Mouse (Mus musculus) liver, postnatal 0 days (tissue): Measurements from ENCODE around the gene Ephx1. TPM values are rescaled to one million over a fixed set of nuclear protein-coding genes. Genes with fewer than 3 reads are reported as not detected.
"Not testable (repeated sequence)": the region's sequence is repeated elsewhere in the genome, so short reads cannot be mapped to it uniquely, and the experiment has no call there.

Experiments used
- ATAC-seq: fragments of 200-750 bp; cut with Nextera tagmentation; 2 replicates; pipeline ENCODE4 v1.8.0; 2017; ENCODE audit warnings: mild to moderate bottlenecking, moderate library complexity
- DNase-seq: peaks from one replicate; pipeline ENCODE4 v3.0.0-alpha.2; 2016
- H3K27ac ChIP-seq: fragments of 300-500 bp; sonication (generic); 2 replicates; pipeline ENCODE4 v1.5.1; 2014; ENCODE audit warnings: antibody characterized with exemption, moderate library complexity, mild to moderate bottlenecking, low read depth
- H3K27me3 ChIP-seq: fragments of 300-500 bp; sonication (generic); 2 replicates; pipeline ENCODE4 v1.6.1; 2014; ENCODE audit warnings: low read length, control low read depth, mixed read lengths; ENCODE audit not compliant: insufficient read depth
- H3K36me3 ChIP-seq: fragments of 300-500 bp; sonication (generic); replicated peaks from 2 replicates; pipeline ENCODE4 v1.6.1; 2014; ENCODE audit warnings: mild to moderate bottlenecking, control low read depth, low read length, moderate library complexity, mixed read lengths; ENCODE audit not compliant: insufficient read depth
- H3K4me1 ChIP-seq: fragments of 300-500 bp; sonication (generic); 2 replicates; pipeline ENCODE4 v1.6.1; 2014; ENCODE audit warnings: antibody characterized with exemption, mild to moderate bottlenecking, control low read depth; ENCODE audit not compliant: insufficient read depth
- H3K4me2 ChIP-seq: fragments of 300-500 bp; sonication (generic); 2 replicates; pipeline ENCODE4 v1.6.1; 2014; ENCODE audit warnings: low read depth, mild to moderate bottlenecking, low read length, moderate library complexity, mixed read lengths
- H3K4me3 ChIP-seq: fragments of 300-500 bp; sonication (generic); 2 replicates; pipeline ENCODE4 v1.5.1; 2014; ENCODE audit warnings: low read depth, low read length
- H3K9ac ChIP-seq: fragments of 300-500 bp; sonication (generic); replicated peaks from 2 replicates; pipeline ENCODE4 v1.6.1; 2014; ENCODE audit warnings: mild to moderate bottlenecking, moderate library complexity
- H3K9me3 ChIP-seq: fragments of 300-500 bp; sonication (generic); 2 replicates; pipeline ENCODE4 v1.6.1; 2016; ENCODE audit warnings: mild to moderate bottlenecking, control low read depth, low read length, mixed read lengths
- CTCF ChIP-seq: sonication (generic); IDR thresholded peaks from 2 replicates; pipeline ENCODE4 v1.5.1; 2016; ENCODE audit warnings: antibody characterized with exemption, low read depth
- EP300 ChIP-seq: IDR thresholded peaks from 2 replicates; pipeline ENCODE4 v1.6.1; 2016; ENCODE audit warnings: antibody characterized with exemption, low read depth, mild to moderate bottlenecking
- WGBS: fragments of 180-500 bp; shearing (Covaris S2); extraction: QIAGEN DNeasy Blood & Tissue Kit; methylation state at CpG from one replicate; pipeline ENCODE4 v1.1.7; 2014; ENCODE audit not compliant: insufficient replicate concordance; 5-methylcytosine and 5-hydroxymethylcytosine counted together
- polyA plus RNA-seq: library from polyadenylated mRNA; unstranded; fragments of >200 nt; fragmentation: Nextera tagmentation; extraction: Ambion mirVana; gene quantifications from 2 replicates; pipeline ENCODE4 v1.2.1, GENCODE M21; 2015

Ephx1 gene
- polyA plus RNA-seq, 1 experiment from 2014 or later: 83.5 TPM

GRCm38 (mm10) chr1:180943032-180943644 lies 77.6 kb downstream of the Ephx1 start:
- H3K36me3 ChIP-seq: peaks cover 4% of the 10 kb centered on the region
- TF ChIP-seq CTCF: no peak
- TF ChIP-seq EP300: no peak

GRCm38 (mm10) chr1:180942166-180943031 lies 78.3 kb downstream of the Ephx1 start, which contains the start of gene Tmem63a:
TSS of gene Tmem63a (plus strand) at chr1:180942344.
- Histone ChIP-seq H3K4me3 (peak within 1 kb of the TSS; percentile 80), H3K27me3 (no peaks in the 10 kb centered on the region), H3K36me3 (peaks cover 4% of the 10 kb centered on the region), H3K9me3 (no peaks in the 10 kb centered on the region), H3K9ac (peak within 1 kb of the TSS; percentile 91), H3K4me2 (peak within 1 kb of the TSS; percentile 86), H3K27ac (peak within 1 kb of the TSS; percentile 93), H3K4me1 (peaks cover 54% of the 10 kb centered on the region)
- TF ChIP-seq CTCF (no peak), EP300 (no peak)
- ATAC-seq (peak; percentile 75), DNase-seq (peak; percentile 87)
- WGBS: 0% methylated on average over 67 of the region's 73 CpGs

More at GRCm38 (mm10) chr1:180943032-180943644, 77.6 kb downstream of the Ephx1 start:
- H3K9ac ChIP-seq: peak overlapping the region; percentile 91
- H3K4me2 ChIP-seq: peak overlapping the region; percentile 86
- H3K27ac ChIP-seq: peak overlapping the region; percentile 93
- DNase-seq (no peak), ATAC-seq (no peak)
- H3K4me3 ChIP-seq: peak overlapping the region; percentile 80
- no peaks in the 10 kb centered on the region for H3K27me3 ChIP-seq
- peaks cover 51% of the 10 kb centered on the region for H3K4me1 ChIP-seq
- WGBS: 59% methylated on average over 11 of the region's 11 CpGs
- no peaks in the 10 kb centered on the region for H3K9me3 ChIP-seq

- no peak for DNase-seq
- no peaks in the 10 kb centered on the region for H3K9me3 ChIP-seq
- H3K27ac ChIP-seq: peak overlapping the region; percentile 93
- peak overlapping the region; percentile 86 for H3K4me2 ChIP-seq
- TF ChIP-seq EP300 (no peak), CTCF (no peak)
- H3K9ac ChIP-seq: peak overlapping the region; percentile 91
- H3K4me3 ChIP-seq: peak overlapping the region; percentile 80
- H3K4me1 ChIP-seq: peaks cover 57% of the 10 kb centered on the region
- no peaks in the 10 kb centered on the region for H3K27me3 ChIP-seq
- ATAC-seq: peak; percentile 3; the same call in 1 of the 2 replicates
- no peaks in the 10 kb centered on the region for H3K36me3 ChIP-seq
- 8% methylated on average over 18 of the region's 18 CpGs for WGBS
Observed at GRCm38 (mm10) chr1:180941726-180942125, 79.0 kb downstream of the Ephx1 start.

- TF ChIP-seq CTCF (no peak), EP300 (no peak)
- peak overlapping the region; percentile 80; the same call in 1 of the 2 replicates for H3K4me3 ChIP-seq
- H3K36me3 ChIP-seq: no peaks in the 10 kb centered on the region
- peak overlapping the region; percentile 86; the same call in 1 of the 2 replicates for H3K4me2 ChIP-seq
- H3K4me1 ChIP-seq: peaks cover 54% of the 10 kb centered on the region
- 0 out of 2 replicates have a peak overlapping the region, but pooled peaks have one; percentile 93 for H3K27ac ChIP-seq
- H3K27me3 ChIP-seq: no peaks in the 10 kb centered on the region
- ATAC-seq: no peak
- DNase-seq: no peak
- 65% methylated on average over 7 of the region's 7 CpGs for WGBS
- no peaks in the 10 kb centered on the region for H3K9me3 ChIP-seq
- H3K9ac ChIP-seq: peak overlapping the region; percentile 91; the same call in 1 of the 2 replicates
Observed at GRCm38 (mm10) chr1:180940776-180941460, 79.8 kb downstream of the Ephx1 start.

GRCm38 (mm10) chr1:180938781-180939180 lies 81.9 kb downstream of the Ephx1 start:
- not testable (repeated sequence) for H3K36me3 ChIP-seq, H3K4me3 ChIP-seq, ATAC-seq, H3K27ac ChIP-seq, H3K9ac ChIP-seq, H3K4me2 ChIP-seq, DNase-seq, H3K9me3 ChIP-seq
- peaks cover 18% of the 10 kb centered on the region for H3K27me3 ChIP-seq
- TF ChIP-seq CTCF: peak; percentile 38
- H3K4me1 ChIP-seq: peaks cover 39% of the 10 kb centered on the region
- 85% methylated on average over 2 of the region's 2 CpGs for WGBS
